In genomic region chr14:62292166-62292487, GRCm38 (mm10) we compare ENCODE assay signal across 9 mouse cellular contexts. TPM values are rescaled to one million over a fixed set of nuclear protein-coding genes. Genes with fewer than 3 reads are reported as not detected.
DNase-seq lines count a peak whose midpoint lies in the region; ATAC-seq and TF ChIP-seq lines count a peak whose summit lies in the region.
"Had no signal": no experiment of that assay in that cellular context is flagged by ENCODE, and none has a peak within 500 bp of the region (broad histone marks: within the 10 kb centered on the region; RNA-seq: fewer than 3 reads in every experiment).

No protein-coding gene starts in this region.

- H3K27me3 ChIP-seq in cerebellum, adult 2 months (ENCODE audit: control insufficient read depth, insufficient read depth, low read length), result no peaks in the 10 kb centered on the region
- H3K27me3 ChIP-seq in megakaryocyte, embryonic 14.5 days (replicated peaks), result peaks cover 33% of the 10 kb centered on the region
- H3K27me3 ChIP-seq in limb, embryonic 12.5 days, result peaks cover 37% of the 10 kb centered on the region
- peaks cover 8% of the 10 kb centered on the region; the same call in 1 of the 2 replicates for H3K27me3 ChIP-seq in small intestine, adult 2 months (ENCODE audit: control insufficient read depth, insufficient read depth, low read length)

- H3K9ac ChIP-seq in limb, embryonic 12.5 days (replicated peaks), result peak overlapping the region; percentile 61

- peaks cover 13% of the 10 kb centered on the region for H3K9me3 ChIP-seq in megakaryocyte, embryonic 14.5 days
- no peaks in the 10 kb centered on the region for H3K9me3 ChIP-seq in limb, embryonic 12.5 days

- TF ChIP-seq POLR2A in cerebellum, adult 2 months (IDR thresholded peaks at IDR 0.05; ENCODE audit: borderline replicate concordance, insufficient read depth, low read length), result no peak
- no peak for TF ChIP-seq POLR2A in small intestine, adult 2 months (IDR thresholded peaks at IDR 0.05; ENCODE audit: low read depth, low read length)

- H3K36me3 ChIP-seq in megakaryocyte, embryonic 14.5 days (replicated peaks; ENCODE audit: low read length), result no peaks in the 10 kb centered on the region
- H3K36me3 ChIP-seq in limb, embryonic 12.5 days, result no peaks in the 10 kb centered on the region
- no peaks in the 10 kb centered on the region for H3K36me3 ChIP-seq in small intestine, adult 2 months (ENCODE audit: control insufficient read depth, insufficient read depth, low read length)

- TF ChIP-seq CTCF in cerebellum, adult 2 months (IDR thresholded peaks at IDR 0.05; ENCODE audit: borderline replicate concordance, insufficient read depth, low read depth, low read length), result no peak
- TF ChIP-seq CTCF in small intestine, adult 2 months (IDR thresholded peaks at IDR 0.05; ENCODE audit: extremely low read depth, insufficient read length, insufficient replicate concordance, low read depth, low read length), result no peak

- no peak for DNase-seq in cerebellum, adult 2 months
- no peak for DNase-seq in cerebellum, postnatal 14 days
- no peak for DNase-seq in left cerebral cortex, postnatal 10 days (ENCODE audit: extremely low spot score in 1 of 2, low spot score in 2 of 2)

- no peak overlapping the region for H3K27ac ChIP-seq in cerebellum, adult 2 months (ENCODE audit: insufficient read depth, low read length)
- H3K27ac ChIP-seq in limb, embryonic 12.5 days, result no peak overlapping the region
- no peak overlapping the region for H3K27ac ChIP-seq in small intestine, adult 2 months (ENCODE audit: insufficient read depth, low read depth, low read length)

- intact Hi-C loops in left cerebral cortex, postnatal 10 days (cut with DNase I), result no loop called here

- peak overlapping the region; percentile 99 for H3K4me2 ChIP-seq in limb, embryonic 12.5 days

- WGBS in cerebellum, adult 2 months, result 53% methylated on average over 7 of the region's 7 CpGs
- 31% methylated on average over 3 of the region's 7 CpGs for WGBS in limb, embryonic 12.5 days
- WGBS in small intestine, adult 2 months, result 30% methylated on average over 7 of the region's 7 CpGs

- no peak for ATAC-seq in megakaryocyte, adult 5-6 weeks (ENCODE audit: poor library complexity, severe bottlenecking)
- no peak for ATAC-seq in limb, embryonic 12.5 days (ENCODE audit: insufficient number of reproducible peaks, insufficient read depth, low FRiP score, low TSS enrichment, low read depth)
- ATAC-seq in cerebellum, adult (ENCODE audit: insufficient number of reproducible peaks, low FRiP score, low TSS enrichment), result no peak; the same call in 1 of the 2 replicates

- peak overlapping the region; percentile 51 for H3K4me3 ChIP-seq in cerebellum, adult 2 months (replicated peaks; ENCODE audit: insufficient read depth, low read depth, low read length)
- H3K4me3 ChIP-seq in megakaryocyte, embryonic 14.5 days (replicated peaks), result peak overlapping the region; percentile 64
- peak overlapping the region; percentile 49 for H3K4me3 ChIP-seq in limb, embryonic 12.5 days (replicated peaks)
- peak overlapping the region; percentile 46; the same call in 1 of the 2 replicates for H3K4me3 ChIP-seq in small intestine, adult 2 months (ENCODE audit: low read depth, low read length)

- H3K4me1 ChIP-seq in cerebellum, adult 2 months (ENCODE audit: control insufficient read depth, insufficient read depth, low read length), result no peaks in the 10 kb centered on the region
- peaks cover 7% of the 10 kb centered on the region for H3K4me1 ChIP-seq in megakaryocyte, embryonic 14.5 days
- H3K4me1 ChIP-seq in limb, embryonic 12.5 days (replicated peaks), result peaks cover 13% of the 10 kb centered on the region
- H3K4me1 ChIP-seq in small intestine, adult 2 months (ENCODE audit: control insufficient read depth, insufficient read depth, insufficient read length, low read length), result peaks cover 6% of the 10 kb centered on the region; the same call in 1 of the 2 replicates

RNA-seq across cellular contexts. Expression of gene Rnaseh2b, which starts 0.3 kb away (rescaled TPM):
- 13.0 and 16.0 TPM in 2 replicates for polyA plus RNA-seq in cerebellum, adult 2 months (2012; rRNA removed)
- polyA plus RNA-seq in megakaryocyte, embryonic 14.5 days (2012; ENCODE audit: insufficient read depth, low replicate concordance), result 6.5 TPM in 1 of 2 replicates, not detected in the other
- 96.0 and 106 TPM in 2 replicates for total RNA-seq in megakaryocyte, adult 5-6 weeks (2015)
- 60.5 and 61.5 TPM in 2 replicates for total RNA-seq in megakaryocyte, adult 5-6 weeks (2017)
- 64.5 TPM in 2 replicates for polyA plus RNA-seq in limb, embryonic 12.5 days (2016; fragmentation: Nextera tagmentation; extraction: Ambion mirVana)
- 0.48 and 0.65 TPM in 2 replicates for polyA plus RNA-seq in small intestine, adult 2 months (2012; rRNA removed)
- 10 to 100 TPM; 17.4 to 18.9 TPM for total RNA-seq in left cerebral cortex, postnatal 10 days (2021)

RNA-seq across cellular contexts. Expression of gene Dleu7, which starts 0.7 kb away (rescaled TPM):
- polyA plus RNA-seq in cerebellum, adult 2 months (2012; rRNA removed), result 4.9 and 6.6 TPM in 2 replicates
- polyA plus RNA-seq in megakaryocyte, embryonic 14.5 days (2012; ENCODE audit: insufficient read depth, low replicate concordance), result 0.07 TPM in 1 of 2 replicates, not detected in the other
- 0.25 TPM in 1 of 2 replicates, not detected in the other for total RNA-seq in megakaryocyte, adult 5-6 weeks (2015)
- not detected in 2 replicates for total RNA-seq in megakaryocyte, adult 5-6 weeks (2017)
- polyA plus RNA-seq in limb, embryonic 12.5 days (2016; fragmentation: Nextera tagmentation; extraction: Ambion mirVana), result 0.56 and 0.72 TPM in 2 replicates
- polyA plus RNA-seq in small intestine, adult 2 months (2012; rRNA removed), result 0.39 and 0.41 TPM in 2 replicates
- 10 to 100 TPM; 12.5 to 12.8 TPM for total RNA-seq in left cerebral cortex, postnatal 10 days (2021)
- total RNA-seq: adrenal gland, postnatal 36 days had no signal
